Mouse (Mus musculus): ENCODE data around the gene Elp4.

DNA sequence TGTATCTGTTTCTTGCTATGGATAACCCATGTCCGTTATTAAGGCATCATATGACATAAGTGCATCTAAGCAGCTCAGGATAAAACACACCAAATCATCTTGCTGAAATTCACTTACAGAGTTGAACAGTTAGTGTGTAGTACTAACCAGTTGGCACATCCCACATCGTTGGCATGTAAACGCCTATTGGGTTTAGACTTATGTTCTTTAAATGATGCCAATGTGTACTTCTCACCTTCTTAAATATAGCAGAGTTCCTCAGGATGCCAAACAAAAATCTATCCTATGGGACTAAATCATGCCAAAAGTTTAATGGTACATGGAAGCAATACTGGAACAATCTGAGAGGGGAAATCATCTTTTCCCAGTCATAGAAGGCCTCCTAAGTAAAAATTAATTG lies 173.7 kb downstream of the Elp4 start:
- TF ChIP-seq CTCF (conservative IDR thresholded peaks at IDR 0.05; ENCODE audit: low read length) (no peak), NANOG (IDR thresholded peaks at IDR 0.05; ENCODE audit: borderline replicate concordance, low read length) (no peak)

Measured in E14TG2a.4 (cell line).